Mouse (Mus musculus) limb, embryonic 11.5 days (tissue): ENCODE data around the gene Guca2b. TPM values are rescaled to one million over a fixed set of nuclear protein-coding genes. Genes with fewer than 3 reads are reported as not detected.
"Not testable (repeated sequence)": the region's sequence is repeated elsewhere in the genome, so short reads cannot be mapped to it uniquely, and the experiment has no call there.

ENCODE experiments used
- ATAC-seq: fragments of 200-750 bp; cut with Nextera tagmentation; 2 replicates; pipeline ENCODE4 v1.8.0; 2017; ENCODE audit warnings: low read depth; ENCODE audit not compliant: insufficient number of reproducible peaks, low FRiP score, low TSS enrichment
- DNase-seq: peaks from one replicate; pipeline ENCODE4 v3.0.0-alpha.2; 2015; ENCODE audit warnings: low spot score
- H3K27ac ChIP-seq: fragments of 300-500 bp; sonication (generic); replicated peaks from 2 replicates; pipeline ENCODE4 v1.5.1; 2014; ENCODE audit warnings: low read depth, mild to moderate bottlenecking, low read length
- H3K27me3 ChIP-seq: fragments of 300-500 bp; sonication (generic); 2 replicates; pipeline ENCODE4 v1.6.1; 2014; ENCODE audit warnings: mild to moderate bottlenecking, low read length, mixed read lengths; ENCODE audit not compliant: control insufficient read depth, insufficient read depth
- H3K36me3 ChIP-seq: fragments of 300-500 bp; sonication (generic); 2 replicates; pipeline ENCODE4 v1.6.1; 2014; ENCODE audit warnings: mild to moderate bottlenecking, low read length, moderate library complexity, mixed read lengths; ENCODE audit not compliant: control insufficient read depth, insufficient read depth
- H3K4me1 ChIP-seq: fragments of 300-500 bp; sonication (generic); 2 replicates; pipeline ENCODE4 v1.6.1; 2014; ENCODE audit warnings: low read length, mixed read lengths; ENCODE audit not compliant: control insufficient read depth, insufficient read depth
- H3K4me2 ChIP-seq: fragments of 300-500 bp; sonication (generic); 2 replicates; pipeline ENCODE4 v1.6.1; 2014; ENCODE audit warnings: low read depth, mild to moderate bottlenecking, moderate library complexity; ENCODE audit not compliant: severe bottlenecking
- H3K4me3 ChIP-seq: fragments of 300-500 bp; sonication (generic); 2 replicates; pipeline ENCODE4 v1.5.1; 2014; ENCODE audit warnings: low read depth, low read length
- H3K9ac ChIP-seq: fragments of 300-500 bp; sonication (generic); 2 replicates; pipeline ENCODE4 v1.6.1; 2014; ENCODE audit warnings: mild to moderate bottlenecking, low read length
- H3K9me3 ChIP-seq: fragments of 300-500 bp; sonication (generic); 2 replicates; pipeline ENCODE4 v1.6.1; 2016; ENCODE audit warnings: low read length; ENCODE audit not compliant: control insufficient read depth
- WGBS: fragments of 180-500 bp; shearing (Covaris S2); extraction: QIAGEN DNeasy Blood & Tissue Kit; methylation state at CpG from one replicate; pipeline ENCODE4 v1.1.7; 2014; 5-methylcytosine and 5-hydroxymethylcytosine counted together
- polyA plus RNA-seq: library from polyadenylated mRNA; unstranded; fragments of >200 nt; fragmentation: Nextera tagmentation; extraction: Ambion mirVana; gene quantifications from 2 replicates; pipeline ENCODE4 v1.2.1, GENCODE M21; 2014

The Guca2b gene
- polyA plus RNA-seq, 1 experiment from 2014 or later: not detected

DNA sequence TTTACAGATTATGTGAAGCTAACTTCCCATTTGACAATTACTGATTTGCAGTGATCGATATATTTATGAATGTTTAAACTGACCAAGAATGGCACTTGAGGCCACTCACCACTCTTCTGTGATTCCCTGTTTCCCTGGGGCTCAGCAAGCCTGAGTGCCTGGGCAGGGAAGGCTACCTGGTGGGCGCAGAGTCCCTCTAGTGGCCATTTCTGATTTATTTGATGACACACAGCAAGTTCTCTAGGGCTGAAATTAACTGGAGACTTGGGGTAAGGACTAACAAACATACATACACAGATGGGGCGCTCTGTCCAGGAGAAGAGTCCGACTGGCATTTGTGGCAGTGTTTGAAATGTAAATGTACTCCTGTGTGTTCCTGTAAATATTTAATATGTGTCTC is 30.4 kb downstream of the Guca2b start:
- not testable (repeated sequence) for H3K4me1 ChIP-seq, ATAC-seq
- 92% methylated on average over 3 of the region's 4 CpGs for WGBS

DNA sequence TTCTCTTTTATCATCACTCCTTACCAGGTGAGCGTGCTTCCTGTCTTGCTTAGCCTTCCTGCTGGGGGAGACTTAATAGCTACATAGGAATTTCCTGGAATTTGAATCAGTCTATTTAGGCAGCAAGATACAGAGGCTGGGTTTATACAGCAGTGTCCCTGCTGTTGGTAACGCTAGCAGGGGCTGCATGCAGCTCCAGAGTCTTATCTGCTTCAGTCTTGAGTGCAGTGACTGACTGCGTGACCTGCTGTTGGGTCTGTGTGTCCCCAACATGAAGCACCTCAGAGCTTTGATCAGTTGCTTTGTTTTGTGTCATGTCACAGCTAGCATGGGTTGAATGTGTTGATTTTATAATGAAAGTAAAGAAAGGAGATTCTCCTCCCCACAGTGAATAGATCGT is 31.4 kb downstream of the Guca2b start:
- H3K4me1 ChIP-seq: no peaks in the 10 kb centered on the region
- H3K9me3 ChIP-seq: no peaks in the 10 kb centered on the region
- H3K4me3 ChIP-seq: no peak overlapping the region
- H3K27ac ChIP-seq: no peak overlapping the region
- no peaks in the 10 kb centered on the region for H3K27me3 ChIP-seq
- no peaks in the 10 kb centered on the region; the same call in 1 of the 2 replicates for H3K36me3 ChIP-seq
- ATAC-seq: no peak
- 88% methylated on average over 4 of the region's 4 CpGs for WGBS
- no peak overlapping the region for H3K4me2 ChIP-seq
- no peak overlapping the region for H3K9ac ChIP-seq
- no peak for DNase-seq

More for the DNA sequence above, 30.4 kb downstream of the Guca2b start:
- not testable (repeated sequence) for H3K4me2 ChIP-seq, H3K27ac ChIP-seq, DNase-seq, H3K27me3 ChIP-seq, H3K4me3 ChIP-seq, H3K36me3 ChIP-seq, H3K9me3 ChIP-seq, H3K9ac ChIP-seq

DNA sequence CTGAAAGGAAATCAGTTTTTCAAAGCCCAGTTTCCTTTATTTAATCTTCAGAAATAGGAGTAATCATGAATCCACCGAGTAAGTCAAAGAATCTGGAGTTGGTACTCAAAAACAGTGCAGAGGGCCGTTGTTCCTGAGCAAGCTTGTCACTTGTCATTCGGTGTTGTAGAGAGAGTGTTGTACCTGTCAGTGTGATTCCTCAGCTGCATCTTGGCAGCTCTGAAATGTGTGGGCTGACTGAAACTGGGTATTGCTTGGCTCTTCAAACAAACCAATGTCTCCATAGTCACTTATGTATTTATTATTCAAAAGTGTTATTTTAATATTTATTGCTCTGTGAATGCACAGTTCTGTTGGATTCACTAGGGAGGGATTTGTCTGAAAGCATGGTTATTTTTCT is 31.9 kb downstream of the Guca2b start:
- H3K27ac ChIP-seq: no peak overlapping the region
- H3K9me3 ChIP-seq: no peaks in the 10 kb centered on the region
- no peak overlapping the region for H3K4me2 ChIP-seq
- H3K4me1 ChIP-seq: no peaks in the 10 kb centered on the region
- H3K27me3 ChIP-seq: no peaks in the 10 kb centered on the region
- no peak overlapping the region for H3K4me3 ChIP-seq
- 88% methylated on average over 3 of the region's 3 CpGs for WGBS
- DNase-seq (no peak), ATAC-seq (no peak)
- H3K9ac ChIP-seq: no peak overlapping the region
- no peaks in the 10 kb centered on the region; the same call in 1 of the 2 replicates for H3K36me3 ChIP-seq

DNA sequence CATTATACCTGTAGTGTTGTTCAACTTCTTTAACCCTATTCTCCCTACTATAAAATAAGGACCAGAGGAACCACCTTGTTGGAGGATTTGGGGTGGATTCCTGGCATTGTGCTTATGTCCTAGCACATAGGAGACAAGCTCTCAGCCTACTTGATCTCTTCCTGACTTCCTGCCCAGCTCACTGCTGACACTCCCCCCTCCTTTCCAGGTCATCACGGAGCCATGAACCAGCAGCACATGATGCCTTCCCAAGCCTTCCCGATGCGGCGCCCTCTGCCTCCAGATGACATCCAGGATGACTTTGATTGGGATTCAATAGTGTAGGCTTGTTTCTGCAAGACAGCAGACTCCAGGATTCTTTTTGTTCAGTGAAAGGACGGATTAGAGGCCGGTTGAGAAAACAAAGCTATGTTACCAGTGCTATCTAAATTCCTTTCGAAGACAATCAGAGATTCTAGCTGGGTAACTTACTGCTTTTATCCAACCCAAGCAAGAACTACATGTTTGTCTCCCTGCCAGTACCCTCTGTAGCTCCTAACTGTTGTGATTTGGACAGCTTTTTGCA is 32.6 kb downstream of the Guca2b start:
- H3K9ac ChIP-seq: no peak overlapping the region
- no peak overlapping the region for H3K4me2 ChIP-seq
- H3K36me3 ChIP-seq: no peaks in the 10 kb centered on the region; the same call in 1 of the 2 replicates
- no peak for ATAC-seq
- no peaks in the 10 kb centered on the region for H3K4me1 ChIP-seq
- 84% methylated on average over 7 of the region's 7 CpGs for WGBS
- no peaks in the 10 kb centered on the region for H3K9me3 ChIP-seq
- no peak overlapping the region for H3K27ac ChIP-seq
- no peaks in the 10 kb centered on the region for H3K27me3 ChIP-seq
- H3K4me3 ChIP-seq: no peak overlapping the region
- DNase-seq: no peak

DNA sequence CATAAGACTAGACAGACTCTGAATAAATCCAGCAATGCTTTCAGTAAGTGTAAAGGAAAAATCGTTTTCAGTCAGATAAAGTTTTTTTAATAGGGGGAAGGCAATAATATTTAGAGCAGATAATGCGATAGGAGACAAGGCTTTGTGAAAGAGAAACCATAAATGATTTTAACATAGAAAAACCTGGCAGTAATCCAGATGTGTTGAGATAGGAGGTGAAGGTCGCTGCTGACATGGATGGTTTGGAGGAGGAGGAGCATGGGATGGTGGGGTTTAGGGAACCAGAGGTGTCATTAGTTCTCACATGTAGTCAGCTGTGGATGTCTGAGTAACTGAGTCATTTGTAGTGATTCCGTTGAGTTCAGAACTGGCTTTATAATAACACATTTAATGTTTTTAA is 44.0 kb downstream of the Guca2b start:
- Histone ChIP-seq H3K36me3 (no peaks in the 10 kb centered on the region), H3K27me3 (no peaks in the 10 kb centered on the region), H3K4me2 (no peak overlapping the region), H3K27ac (no peak overlapping the region), H3K9me3 (no peaks in the 10 kb centered on the region), H3K4me3 (no peak overlapping the region), H3K9ac (no peak overlapping the region), H3K4me1 (peaks cover under 1% of the 10 kb centered on the region)
- DNase-seq: no peak
- 88% methylated on average over 4 of the region's 4 CpGs for WGBS
- no peak for ATAC-seq

DNA sequence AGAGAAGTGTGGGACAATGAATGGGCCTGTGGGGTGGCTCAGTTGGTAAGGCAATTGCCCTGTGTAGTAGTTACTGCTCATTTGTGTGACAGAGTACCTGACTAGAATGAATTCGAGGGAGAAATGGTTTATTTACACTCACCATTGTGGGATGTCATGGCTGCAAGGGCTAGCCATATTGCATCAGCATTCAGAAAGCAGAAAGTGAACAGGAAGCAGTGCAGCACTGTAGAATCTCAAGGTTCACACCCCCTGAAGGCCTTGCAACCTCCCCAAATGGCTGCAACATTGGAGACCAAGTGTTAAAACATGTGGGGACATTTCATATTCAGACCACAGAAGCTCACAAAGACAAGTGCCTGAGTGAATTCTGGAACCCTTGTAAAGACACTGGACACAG is 44.7 kb downstream of the Guca2b start:
- Histone ChIP-seq H3K4me3 (no peak overlapping the region), H3K36me3 (no peaks in the 10 kb centered on the region), H3K4me2 (no peak overlapping the region), H3K4me1 (no peaks in the 10 kb centered on the region), H3K27ac (no peak overlapping the region), H3K27me3 (no peaks in the 10 kb centered on the region), H3K9ac (no peak overlapping the region), H3K9me3 (no peaks in the 10 kb centered on the region)
- no peak for ATAC-seq
- WGBS: 82% methylated on average over 1 of the region's 1 CpGs
- DNase-seq: no peak

DNA sequence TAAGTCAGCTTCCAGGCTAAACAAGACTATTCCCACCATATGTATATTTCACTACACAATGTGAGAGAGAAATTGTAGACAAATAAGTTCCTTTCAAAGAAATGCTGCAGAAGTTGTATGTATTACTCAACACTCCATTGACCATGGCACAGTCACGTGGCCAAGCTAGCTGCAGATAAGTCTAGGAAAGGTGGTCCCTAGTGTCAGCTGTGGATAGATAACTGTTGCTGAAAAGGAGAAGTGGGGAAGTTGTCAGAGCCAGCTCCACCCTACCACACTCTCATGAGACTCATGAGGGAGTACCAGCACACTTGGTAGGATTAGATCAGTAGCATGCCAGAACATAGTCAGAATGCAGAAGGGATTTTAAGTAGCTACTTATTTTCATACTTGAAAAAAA is 49.3 kb downstream of the Guca2b start:
- no peaks in the 10 kb centered on the region for H3K36me3 ChIP-seq
- 94% methylated on average over 1 of the region's 1 CpGs for WGBS
- no peaks in the 10 kb centered on the region for H3K27me3 ChIP-seq
- H3K9me3 ChIP-seq: no peaks in the 10 kb centered on the region
- no peak overlapping the region for H3K4me2 ChIP-seq
- H3K27ac ChIP-seq: no peak overlapping the region
- H3K4me1 ChIP-seq: no peaks in the 10 kb centered on the region
- H3K9ac ChIP-seq: no peak overlapping the region
- H3K4me3 ChIP-seq: no peak overlapping the region
- ATAC-seq: no peak
- no peak for DNase-seq

Other genes starting within 250 kb of the Guca2b start
- gene Ccdc30, start 243.4 kb downstream of the Guca2b start, polyA plus RNA-seq: 5.5 and 7.3 TPM in 2 replicates
- gene Ppcs, start 236.5 kb downstream of the Guca2b start, polyA plus RNA-seq: 35.7 and 38.7 TPM in 2 replicates
- gene Zmynd12, start 236.1 kb downstream of the Guca2b start, polyA plus RNA-seq: 0.34 and 0.36 TPM in 2 replicates
- 0.67 and 1.2 TPM in 2 replicates for gene Rimkla, start 166.3 kb downstream of the Guca2b start, polyA plus RNA-seq
- 26.7 and 29.9 TPM in 2 replicates for gene Foxj3, start 122.0 kb downstream of the Guca2b start, polyA plus RNA-seq
- 2.3 and 3.4 TPM in 2 replicates for gene Frg2f1, start 119.4 kb downstream of the Guca2b start, polyA plus RNA-seq
- not detected in 2 replicates for gene Guca2a, start 21.2 kb downstream of the Guca2b start, polyA plus RNA-seq
- gene Hivep3, start 74.8 kb upstream of the Guca2b start, polyA plus RNA-seq: 0.55 and 0.75 TPM in 2 replicates